Mouse (Mus musculus) hindbrain, embryonic 16.5 days (tissue): ENCODE results near the gene Plekho2. TPM values are rescaled to one million over a fixed set of nuclear protein-coding genes. Genes with fewer than 3 reads are reported as not detected.

Experiments used
- ATAC-seq: fragments of 200-750 bp; cut with Nextera tagmentation; 2 replicates; pipeline ENCODE4 v1.8.0; 2017; ENCODE audit warnings: moderate TSS enrichment, moderate library complexity
- H3K27ac ChIP-seq: fragments of 300-500 bp; sonication (generic); 2 replicates; pipeline ENCODE4 v1.5.1; 2014; ENCODE audit warnings: low read depth, mild to moderate bottlenecking, control low read depth, low read length, moderate library complexity
- H3K27me3 ChIP-seq: fragments of 300-500 bp; sonication (generic); replicated peaks from 2 replicates; pipeline ENCODE4 v1.6.1; 2014; ENCODE audit warnings: low read length; ENCODE audit not compliant: control insufficient read depth, insufficient read depth
- H3K36me3 ChIP-seq: fragments of 300-500 bp; sonication (generic); 2 replicates; pipeline ENCODE4 v1.6.1; 2014; ENCODE audit warnings: mild to moderate bottlenecking, low read length, moderate library complexity, mixed read lengths; ENCODE audit not compliant: control insufficient read depth, insufficient read depth
- H3K4me1 ChIP-seq: fragments of 300-500 bp; sonication (generic); 2 replicates; pipeline ENCODE4 v1.6.1; 2014; ENCODE audit warnings: low read depth, low read length; ENCODE audit not compliant: control insufficient read depth, insufficient read depth
- H3K4me2 ChIP-seq: fragments of 300-500 bp; sonication (generic); 2 replicates; pipeline ENCODE4 v1.6.1; 2014; ENCODE audit warnings: mild to moderate bottlenecking, low read length, control low read depth, moderate library complexity
- H3K4me3 ChIP-seq: fragments of 300-500 bp; sonication (generic); 2 replicates; pipeline ENCODE4 v1.5.1; 2014; ENCODE audit warnings: mild to moderate bottlenecking, low read length, control low read depth, moderate library complexity
- H3K9ac ChIP-seq: fragments of 300-500 bp; sonication (generic); 2 replicates; pipeline ENCODE4 v1.6.1; 2014; ENCODE audit warnings: low read depth, mild to moderate bottlenecking, control low read depth, low read length, moderate library complexity
- H3K9me3 ChIP-seq: fragments of 300-500 bp; sonication (generic); 2 replicates; pipeline ENCODE4 v1.6.1; 2014; ENCODE audit warnings: mild to moderate bottlenecking, low read length, moderate library complexity; ENCODE audit not compliant: control insufficient read depth
- WGBS: fragments of 180-500 bp; shearing (Covaris S2); extraction: QIAGEN DNeasy Blood & Tissue Kit; methylation state at CpG from one replicate; pipeline ENCODE4 v1.1.7; 2014; 5-methylcytosine and 5-hydroxymethylcytosine counted together
- polyA plus RNA-seq: library from polyadenylated mRNA; unstranded; fragments of >200 nt; fragmentation: Nextera tagmentation; extraction: Ambion mirVana; gene quantifications from 2 replicates; pipeline ENCODE4 v1.2.1, GENCODE M21; 2015

Gene Plekho2
- 7.1 and 8.0 TPM in 2 replicates for polyA plus RNA-seq

DNA sequence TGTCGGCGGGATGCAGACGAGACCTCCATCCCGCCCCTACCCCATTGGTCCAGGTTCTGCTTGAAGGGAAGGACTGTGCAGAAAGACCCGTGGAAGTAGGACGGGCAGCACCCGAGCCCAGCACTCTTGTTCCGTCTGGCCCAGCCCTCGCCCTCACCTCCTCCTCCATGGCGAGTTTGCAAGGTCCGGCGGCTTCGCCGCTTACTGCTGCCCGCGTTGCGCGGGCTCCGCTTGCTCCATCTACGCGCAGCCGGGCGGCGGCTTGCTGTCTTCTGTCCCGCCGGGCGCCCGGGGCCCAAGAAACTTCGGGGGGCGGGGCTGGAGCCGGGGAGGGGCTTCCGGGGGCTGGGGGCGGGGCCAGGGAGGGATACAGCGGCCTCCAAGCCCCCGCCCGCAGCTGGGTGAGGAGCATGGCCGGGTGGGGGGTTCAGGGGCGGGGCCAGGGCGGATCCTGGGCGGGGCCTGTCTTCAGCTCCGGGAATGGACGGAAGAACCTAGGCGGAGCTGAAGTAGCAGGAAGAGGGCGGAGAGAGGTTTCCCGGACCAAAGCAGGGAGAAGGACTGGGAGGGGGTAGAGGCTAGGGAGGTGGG lies at the start of gene Plekho2:
Plekho2 (minus strand) TSS at position 260 of the 591 bp plus-strand sequence.
- Histone ChIP-seq H3K4me2 (peak within 1 kb of the TSS; percentile 84), H3K27me3 (no peaks in the 10 kb centered on the region), H3K4me3 (peak within 1 kb of the TSS; percentile 60), H3K9ac (peak within 1 kb of the TSS; percentile 71), H3K36me3 (no peaks in the 10 kb centered on the region), H3K4me1 (peaks cover 26% of the 10 kb centered on the region), H3K9me3 (no peaks in the 10 kb centered on the region), H3K27ac (peak within 1 kb of the TSS; percentile 66)
- ATAC-seq: peak; percentile 94
- 1% methylated on average over 45 of the region's 45 CpGs for WGBS

- H3K36me3 ChIP-seq: no peaks in the 10 kb centered on the region
- ATAC-seq: no peak
- H3K27me3 ChIP-seq: peaks cover 18% of the 10 kb centered on the region
- peak within 1 kb of the TSS; percentile 69 for H3K4me3 ChIP-seq
- H3K4me1 ChIP-seq: peaks cover 13% of the 10 kb centered on the region
- peak within 1 kb of the TSS; percentile 67 for H3K9ac ChIP-seq
- WGBS: under 1% methylated on average over 33 of the region's 40 CpGs
- no peaks in the 10 kb centered on the region for H3K9me3 ChIP-seq
- peak within 1 kb of the TSS; percentile 97 for H3K4me2 ChIP-seq
- H3K27ac ChIP-seq: peak within 1 kb of the TSS; percentile 5; the same call in 1 of the 2 replicates
Measured at GRCm38 (mm10) chr9:65629025-65629766, 49.4 kb upstream of the Plekho2 start, which contains the start of gene Rbpms2. TSS of gene Rbpms2 (plus strand) at chr9:65629648.

DNA sequence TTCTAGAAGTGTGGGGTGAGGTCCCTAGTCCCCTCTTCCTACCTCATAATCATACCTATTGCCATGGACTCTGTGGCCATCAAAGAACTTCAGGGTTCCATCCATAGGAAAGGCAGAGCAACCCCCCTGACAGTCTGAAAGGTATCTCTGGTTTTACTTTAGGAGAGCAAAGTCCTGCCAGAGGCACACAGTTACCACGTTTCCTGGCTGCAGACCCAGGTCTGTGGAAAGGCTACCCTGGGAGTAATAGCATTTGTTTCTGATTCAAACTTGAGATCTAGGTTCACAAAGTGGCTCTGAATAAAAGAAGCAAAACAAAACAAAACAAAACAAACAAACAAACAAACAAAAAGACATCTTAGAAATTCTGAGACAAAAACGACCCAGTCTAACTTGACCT lies 44.4 kb upstream of the Plekho2 start:
- no peak overlapping the region for H3K4me2 ChIP-seq
- H3K27me3 ChIP-seq: peaks cover 11% of the 10 kb centered on the region
- no peaks in the 10 kb centered on the region for H3K36me3 ChIP-seq
- H3K27ac ChIP-seq: no peak overlapping the region
- peaks cover 5% of the 10 kb centered on the region for H3K4me1 ChIP-seq
- H3K9me3 ChIP-seq: no peaks in the 10 kb centered on the region
- WGBS: 76% methylated on average over 2 of the region's 2 CpGs
- no peak for ATAC-seq
- H3K9ac ChIP-seq: no peak overlapping the region
- no peak overlapping the region for H3K4me3 ChIP-seq

DNA sequence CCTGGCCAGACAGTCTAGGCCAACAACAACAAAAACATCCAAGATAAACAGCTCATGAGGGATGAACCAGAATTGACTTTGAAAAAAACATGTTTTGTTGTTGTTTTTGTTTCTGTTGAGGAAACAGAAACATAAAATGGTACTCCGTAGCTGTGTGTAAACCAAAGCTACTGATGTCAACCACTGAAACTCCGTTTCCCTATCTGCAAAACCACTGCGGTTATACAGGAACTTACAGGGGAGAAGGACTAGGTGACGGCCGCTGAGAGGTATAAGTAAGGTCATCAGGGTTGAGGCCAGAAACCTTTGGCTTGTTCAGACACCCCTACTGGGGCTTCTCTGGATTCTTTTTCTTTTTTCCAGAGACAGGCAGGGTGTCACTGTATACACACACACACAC lies 43.0 kb upstream of the Plekho2 start:
- H3K9ac ChIP-seq: no peak overlapping the region
- 0 out of 2 replicates have a peak, but pooled peaks cover 5% of the 10 kb centered on the region for H3K27me3 ChIP-seq
- H3K36me3 ChIP-seq: no peaks in the 10 kb centered on the region
- 92% methylated on average over 5 of the region's 5 CpGs for WGBS
- no peaks in the 10 kb centered on the region for H3K9me3 ChIP-seq
- H3K27ac ChIP-seq: no peak overlapping the region
- no peaks in the 10 kb centered on the region for H3K4me1 ChIP-seq
- H3K4me2 ChIP-seq: no peak overlapping the region
- H3K4me3 ChIP-seq: no peak overlapping the region
- no peak for ATAC-seq

GRCm38 (mm10) chr9:65621666-65622065 lies 41.8 kb upstream of the Plekho2 start:
- ATAC-seq: no peak
- WGBS: 81% methylated on average over 2 of the region's 2 CpGs
- Histone ChIP-seq H3K9me3 (no peaks in the 10 kb centered on the region), H3K9ac (no peak overlapping the region), H3K4me3 (no peak overlapping the region), H3K4me1 (no peaks in the 10 kb centered on the region), H3K27me3 (no peaks in the 10 kb centered on the region), H3K27ac (no peak overlapping the region), H3K36me3 (no peaks in the 10 kb centered on the region), H3K4me2 (no peak overlapping the region)

- H3K9ac ChIP-seq: no peak overlapping the region
- H3K4me2 ChIP-seq: no peak overlapping the region
- WGBS: 93% methylated on average over 4 of the region's 4 CpGs
- no peaks in the 10 kb centered on the region for H3K36me3 ChIP-seq
- ATAC-seq: no peak
- H3K27me3 ChIP-seq: no peaks in the 10 kb centered on the region
- no peak overlapping the region for H3K27ac ChIP-seq
- no peaks in the 10 kb centered on the region for H3K4me1 ChIP-seq
- H3K9me3 ChIP-seq: no peaks in the 10 kb centered on the region
- no peak overlapping the region for H3K4me3 ChIP-seq
Measured at GRCm38 (mm10) chr9:65621196-65621595, 41.4 kb upstream of the Plekho2 start.

GRCm38 (mm10) chr9:65619311-65619710 lies 39.5 kb upstream of the Plekho2 start:
- 57% methylated on average over 3 of the region's 3 CpGs for WGBS
- no peak for ATAC-seq
- no peak overlapping the region for H3K4me3 ChIP-seq
- no peak overlapping the region for H3K9ac ChIP-seq
- H3K9me3 ChIP-seq: no peaks in the 10 kb centered on the region
- H3K4me1 ChIP-seq: no peaks in the 10 kb centered on the region
- no peaks in the 10 kb centered on the region for H3K36me3 ChIP-seq
- H3K27me3 ChIP-seq: no peaks in the 10 kb centered on the region
- no peak overlapping the region for H3K27ac ChIP-seq
- no peak overlapping the region for H3K4me2 ChIP-seq

- no peak for ATAC-seq
- H3K27ac ChIP-seq: no peak overlapping the region
Measured at GRCm38 (mm10) chr9:65613098-65613497, 33.3 kb upstream of the Plekho2 start.

DNA sequence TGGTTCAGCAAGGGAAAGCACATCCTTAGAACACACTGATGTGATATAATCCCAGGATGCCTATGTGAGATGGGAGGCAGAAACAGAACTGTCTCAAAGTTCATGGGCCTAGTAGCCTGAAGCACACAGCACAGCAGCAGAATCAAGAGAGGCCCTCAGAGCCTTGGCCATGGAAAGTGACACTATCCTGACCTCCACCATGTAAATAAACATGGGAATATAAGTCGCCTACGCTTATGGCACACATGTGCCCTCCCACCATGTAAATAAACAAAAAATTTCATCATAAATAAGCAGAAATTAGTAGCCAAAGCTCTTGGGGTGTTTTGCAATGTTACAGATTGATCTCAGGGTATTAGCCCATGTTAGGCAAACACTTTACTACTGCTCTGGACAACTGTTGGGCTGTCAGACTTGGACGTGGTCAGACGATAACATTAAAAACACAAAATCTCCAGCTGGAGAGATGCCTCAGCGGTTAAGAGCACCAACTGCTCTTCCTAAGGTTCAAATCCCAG lies 32.2 kb upstream of the Plekho2 start:
- H3K4me1 ChIP-seq: no peaks in the 10 kb centered on the region
- no peak overlapping the region for H3K4me2 ChIP-seq
- no peak for ATAC-seq
- no peak overlapping the region for H3K4me3 ChIP-seq
- no peaks in the 10 kb centered on the region for H3K36me3 ChIP-seq
- WGBS: 91% methylated on average over 5 of the region's 5 CpGs
- no peak overlapping the region for H3K9ac ChIP-seq
- no peaks in the 10 kb centered on the region for H3K9me3 ChIP-seq
- no peaks in the 10 kb centered on the region for H3K27me3 ChIP-seq
- no peak overlapping the region for H3K27ac ChIP-seq

More at GRCm38 (mm10) chr9:65613098-65613497, 33.3 kb upstream of the Plekho2 start:
- Histone ChIP-seq H3K9ac (no peak overlapping the region), H3K27me3 (no peaks in the 10 kb centered on the region), H3K36me3 (no peaks in the 10 kb centered on the region), H3K9me3 (no peaks in the 10 kb centered on the region), H3K4me3 (no peak overlapping the region), H3K4me2 (no peak overlapping the region), H3K4me1 (no peaks in the 10 kb centered on the region)
- 70% methylated on average over 2 of the region's 2 CpGs for WGBS
